Mouse (Mus musculus) megakaryocyte, embryonic 14.5 days (primary cell): Measurements from ENCODE around the gene Sac3d1. TPM values are rescaled to one million over a fixed set of nuclear protein-coding genes. Genes with fewer than 3 reads are reported as not detected.
A peak's percentile ranks its signal among the peaks of the same experiment; 100 is the strongest.
"Not testable (repeated sequence)": the region's sequence is repeated elsewhere in the genome, so short reads cannot be mapped to it uniquely, and the experiment has no call there.

ENCODE experiments used
- H3K27me3 ChIP-seq: replicated peaks from 2 replicates; pipeline ENCODE3; 2012; ENCODE audit warnings: inconsistent platforms
- H3K36me3 ChIP-seq: replicated peaks from 2 replicates; pipeline ENCODE3; 2012; ENCODE audit warnings: low read length, inconsistent platforms, mixed read lengths
- H3K4me1 ChIP-seq: 2 replicates; pipeline ENCODE4 v1.6.1; 2012; ENCODE audit warnings: inconsistent platforms
- H3K4me3 ChIP-seq: replicated peaks from 2 replicates; pipeline ENCODE3; 2012; ENCODE audit warnings: moderate library complexity, mild to moderate bottlenecking, inconsistent platforms
- H3K9me3 ChIP-seq: 2 replicates; pipeline ENCODE4 v1.6.1; 2012; ENCODE audit warnings: inconsistent platforms
- FLI1 ChIP-seq: IDR thresholded peaks from 2 replicates; pipeline ENCODE4 v1.6.1; 2012; ENCODE audit warnings: low read length, inconsistent platforms, mixed read lengths
- GATA1 ChIP-seq: IDR thresholded peaks from 3 replicates; pipeline ENCODE4 v1.6.1; 2012; ENCODE audit warnings: mixed read lengths, low read length, inconsistent platforms, borderline replicate concordance
- polyA plus RNA-seq: library from polyadenylated mRNA; stranded (reverse); fragments of >175 nt; gene quantifications from 2 replicates; pipeline ENCODE4 v1.2.3, GENCODE M21; 2012; ENCODE audit warnings: low replicate concordance; ENCODE audit not compliant: insufficient read depth

Gene Sac3d1
- polyA plus RNA-seq, 1 experiment, result 66.7 TPM

DNA sequence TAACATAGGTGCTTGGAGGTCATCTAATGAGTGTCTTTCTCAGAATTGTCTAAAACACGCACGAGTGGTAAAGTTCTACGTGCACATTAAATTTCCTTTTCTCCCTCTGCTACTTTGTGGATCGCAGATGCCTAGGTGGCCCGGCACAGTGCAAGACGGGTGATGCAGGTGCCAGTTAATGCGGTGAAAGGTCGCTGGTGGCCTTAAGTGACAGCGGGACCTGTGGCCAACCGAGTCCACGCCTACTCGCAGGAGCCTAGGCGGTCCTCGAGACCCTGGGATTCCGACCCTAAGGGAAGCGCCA, 21.9 kb upstream of the Sac3d1 start:
- H3K36me3 ChIP-seq, result peaks cover 32% of the 10 kb centered on the region
- H3K4me1 ChIP-seq, result peaks cover 32% of the 10 kb centered on the region
- no peaks in the 10 kb centered on the region for H3K9me3 ChIP-seq
- H3K27me3 ChIP-seq, result peaks cover 11% of the 10 kb centered on the region
- H3K4me3 ChIP-seq, result peak overlapping the region; percentile 100
- TF ChIP-seq FLI1, result no peak
- no peak for TF ChIP-seq GATA1

DNA sequence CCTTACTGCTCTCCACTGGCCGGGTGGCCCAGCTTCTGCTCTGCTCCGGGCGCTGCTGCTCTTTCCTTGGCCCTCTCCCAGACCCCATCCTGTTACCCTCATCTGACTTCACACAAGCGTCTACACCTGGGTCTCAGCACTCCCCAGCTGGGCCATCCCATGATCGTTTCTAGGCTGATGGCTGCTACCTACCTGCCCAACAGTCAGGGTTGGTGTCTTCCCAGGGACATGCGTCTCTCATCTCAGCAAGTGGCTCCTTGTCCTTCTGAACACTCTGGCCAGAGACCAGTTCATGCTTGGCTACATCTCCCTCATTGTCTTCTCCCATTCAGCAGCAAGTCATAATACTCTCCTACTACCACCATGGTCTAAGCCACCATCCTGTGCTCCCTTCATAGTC, 21.3 kb upstream of the Sac3d1 start:
- Histone ChIP-seq H3K27me3 (peaks cover 6% of the 10 kb centered on the region), H3K36me3 (peaks cover 38% of the 10 kb centered on the region), H3K4me1 (peaks cover 32% of the 10 kb centered on the region), H3K4me3 (peak overlapping the region; percentile 100), H3K9me3 (no peaks in the 10 kb centered on the region)
- TF ChIP-seq FLI1 (no peak), GATA1 (no peak)

DNA sequence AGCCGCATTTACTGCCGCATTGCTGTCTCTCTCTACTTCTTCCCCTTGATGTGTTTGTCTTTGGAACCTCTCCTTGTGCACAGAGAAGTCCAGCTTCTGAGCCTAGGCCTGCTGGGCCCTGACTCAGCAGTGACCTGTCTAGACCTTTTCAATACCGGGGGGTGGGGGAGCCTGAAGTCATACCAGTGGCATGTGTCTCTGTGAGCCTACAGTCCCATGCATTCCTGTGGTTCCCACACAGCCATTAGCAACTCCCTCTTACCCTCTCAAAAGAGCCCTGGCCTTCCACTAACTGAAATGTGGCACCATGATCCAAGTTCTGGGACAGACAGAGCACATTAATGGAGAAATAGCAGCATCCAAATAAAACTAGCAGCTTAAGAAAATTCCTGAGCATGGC, 17.9 kb upstream of the Sac3d1 start:
- no peak for TF ChIP-seq FLI1
- no peak for TF ChIP-seq GATA1
- Histone ChIP-seq H3K9me3 (no peaks in the 10 kb centered on the region), H3K4me3 (no peak overlapping the region), H3K4me1 (peaks cover 47% of the 10 kb centered on the region), H3K27me3 (no peaks in the 10 kb centered on the region), H3K36me3 (peaks cover 49% of the 10 kb centered on the region)

DNA sequence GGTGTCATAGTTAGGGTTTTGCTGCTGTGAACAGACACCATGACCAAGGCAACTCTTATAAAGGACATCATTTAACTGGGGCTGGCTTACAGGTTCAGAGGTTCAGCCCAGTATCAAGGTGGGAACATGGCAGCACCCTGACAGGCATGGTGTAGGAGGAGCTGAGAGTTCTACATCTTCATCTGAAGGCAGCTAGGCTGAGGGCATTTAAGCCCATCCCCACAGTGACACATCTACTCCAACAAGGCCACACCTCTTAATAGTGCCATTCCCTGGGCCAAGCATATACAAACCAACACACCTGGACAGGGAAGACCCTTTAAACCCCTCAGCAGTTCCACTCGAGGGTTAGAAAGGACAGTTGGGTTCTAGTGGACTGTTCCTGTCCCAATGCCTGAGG, 14.7 kb upstream of the Sac3d1 start:
- not testable (repeated sequence) for H3K4me3 ChIP-seq, H3K9me3 ChIP-seq, H3K27me3 ChIP-seq
- peaks cover 45% of the 10 kb centered on the region for H3K36me3 ChIP-seq
- H3K4me1 ChIP-seq, result peaks cover 33% of the 10 kb centered on the region

DNA sequence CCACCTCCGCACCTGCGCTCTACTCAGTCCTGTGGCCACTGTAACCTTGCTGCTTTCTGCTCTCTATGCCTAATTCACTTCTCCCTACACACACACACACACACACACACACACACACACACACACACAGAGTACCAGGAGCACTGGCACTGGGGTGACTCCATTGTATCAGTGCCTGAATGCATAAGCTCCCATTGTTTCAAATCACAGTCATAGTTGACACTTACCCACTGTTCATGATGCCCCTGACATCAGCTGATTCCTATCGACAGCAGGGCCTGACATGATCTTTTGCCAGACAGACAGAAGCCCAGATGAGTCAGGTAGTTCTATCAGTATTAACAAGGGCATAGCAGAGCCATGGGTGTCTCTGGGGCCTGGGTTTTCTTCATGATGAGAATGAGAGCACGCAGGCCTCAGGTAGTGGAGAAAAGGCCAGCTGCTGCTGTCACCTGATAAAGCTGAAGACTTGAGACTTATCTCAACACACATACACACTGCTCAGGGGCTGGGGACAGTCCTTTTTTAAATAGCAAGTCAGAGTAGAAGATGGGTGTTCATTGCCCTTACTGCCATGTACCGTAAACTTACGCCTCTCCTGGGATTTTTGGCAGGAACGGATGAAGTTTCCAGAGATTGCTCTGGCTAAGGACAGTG, 13.8 kb upstream of the Sac3d1 start:
- peaks cover 33% of the 10 kb centered on the region for H3K4me1 ChIP-seq
- H3K36me3 ChIP-seq, result peaks cover 37% of the 10 kb centered on the region
- no peaks in the 10 kb centered on the region for H3K27me3 ChIP-seq
- peak overlapping the region; percentile 20 for H3K4me3 ChIP-seq
- TF ChIP-seq GATA1 (no peak), FLI1 (no peak)
- H3K9me3 ChIP-seq, result no peaks in the 10 kb centered on the region

DNA sequence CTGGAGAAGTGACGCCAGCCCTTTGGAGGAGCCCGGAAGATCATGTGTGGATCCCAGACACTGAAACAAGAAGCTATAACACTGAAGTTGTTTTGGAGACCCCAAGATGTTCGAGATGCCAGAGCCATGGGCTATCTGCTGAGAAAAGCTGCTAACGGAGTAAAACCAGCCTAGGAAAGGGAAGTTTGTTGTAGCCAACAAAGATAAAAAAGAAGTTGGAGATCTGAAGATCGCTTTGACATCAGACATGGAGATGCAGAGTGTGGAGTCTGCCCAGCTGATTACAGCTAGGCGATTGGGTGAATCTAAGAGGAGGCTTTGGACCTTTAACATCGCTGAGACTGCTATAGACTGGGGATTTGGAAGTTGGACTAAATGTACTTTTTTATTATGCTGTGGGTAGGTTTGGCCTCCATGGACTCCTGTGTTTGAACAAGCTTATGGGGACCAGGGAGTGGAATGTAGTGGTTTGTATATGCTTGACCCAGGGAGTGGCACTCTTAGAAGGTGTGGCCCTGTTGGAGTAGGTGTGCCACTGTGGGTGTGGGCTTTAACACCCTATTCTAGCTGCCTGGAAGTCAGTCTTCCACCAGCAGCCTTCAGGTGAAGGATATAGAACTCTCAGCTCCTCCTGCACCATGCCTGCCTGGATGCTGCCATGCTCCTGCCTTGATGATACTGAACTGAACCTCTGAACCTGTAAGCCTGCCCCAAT, 12.1 kb upstream of the Sac3d1 start:
- not testable (repeated sequence) for H3K4me3 ChIP-seq, H3K27me3 ChIP-seq, H3K9me3 ChIP-seq
- Histone ChIP-seq H3K36me3 (peaks cover 19% of the 10 kb centered on the region), H3K4me1 (peaks cover 42% of the 10 kb centered on the region)

DNA sequence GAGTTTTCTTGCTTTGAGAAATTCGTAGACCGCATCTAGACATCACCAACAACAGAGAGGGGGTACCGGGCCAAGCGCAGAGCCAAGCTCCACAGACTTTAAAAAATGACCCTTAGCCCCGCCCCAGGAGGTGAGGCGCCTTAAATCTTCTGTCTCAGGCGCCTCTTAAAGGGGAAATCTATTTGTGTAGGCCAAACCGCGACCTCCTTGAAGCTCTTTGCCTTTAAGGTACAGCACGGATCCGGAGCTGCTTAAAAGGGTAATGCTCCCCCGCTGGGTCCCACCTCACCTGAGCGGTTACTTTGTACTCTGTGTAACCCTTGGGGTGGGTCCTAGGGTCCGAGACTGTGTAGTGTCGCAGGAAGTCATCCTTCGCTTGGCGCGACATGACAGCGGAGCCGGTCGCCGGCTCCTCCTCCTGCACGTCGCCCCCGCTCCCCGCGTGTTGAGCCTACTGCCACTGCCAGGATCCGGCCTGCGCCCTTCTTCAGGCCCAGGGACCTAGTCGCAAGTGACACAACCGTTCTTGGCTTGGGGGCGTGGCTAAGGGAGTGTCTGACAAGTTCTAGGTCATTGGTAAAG, 9.4 kb upstream of the Sac3d1 start, which contains the start of gene Snx15:
Snx15 (minus strand) TSS at position 545 of the 582 bp plus-strand sequence.
- Histone ChIP-seq H3K36me3 (peaks cover 11% of the 10 kb centered on the region), H3K27me3 (no peaks in the 10 kb centered on the region), H3K9me3 (no peaks in the 10 kb centered on the region), H3K4me1 (peaks cover 40% of the 10 kb centered on the region), H3K4me3 (peak within 1 kb of the TSS; percentile 95)
- no peak for TF ChIP-seq FLI1
- TF ChIP-seq GATA1, result no peak

DNA sequence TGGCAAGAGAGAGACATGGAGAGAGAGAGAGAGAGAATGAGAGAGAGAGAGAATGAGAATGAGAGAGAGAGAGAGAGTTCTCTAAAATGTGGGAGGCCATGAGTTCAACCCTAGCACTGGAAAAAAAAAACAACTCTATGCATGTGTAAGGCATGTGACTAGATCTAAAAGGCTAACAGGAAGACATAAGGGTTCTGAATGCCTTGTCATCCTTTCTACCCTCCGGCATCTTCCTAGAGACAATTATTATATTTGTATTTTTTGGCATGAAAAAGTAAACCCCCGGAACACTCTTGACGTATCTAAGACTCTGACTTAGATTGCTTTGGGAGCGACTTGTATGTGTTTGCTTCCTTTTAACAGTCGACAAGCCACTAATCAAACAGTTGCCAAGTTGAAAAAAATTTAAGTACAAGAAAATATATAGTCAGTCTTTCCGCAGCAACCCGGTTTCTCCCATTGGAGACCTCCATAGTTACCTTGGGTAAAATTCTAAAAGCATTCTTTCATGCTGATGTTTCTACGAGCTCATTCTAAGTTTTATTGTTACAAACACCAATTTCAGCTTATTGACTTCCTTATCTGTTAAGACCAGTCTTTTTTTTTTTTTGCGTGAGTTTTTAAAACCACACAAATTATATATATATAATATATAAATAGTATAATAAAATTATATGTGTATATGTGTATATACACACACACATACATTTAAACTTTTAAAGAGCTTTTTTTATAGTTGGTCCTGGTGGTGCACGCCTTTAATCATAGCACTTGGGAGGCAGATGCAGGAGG, 8.5 kb upstream of the Sac3d1 start:
- H3K4me1 ChIP-seq, result peaks cover 34% of the 10 kb centered on the region
- no peaks in the 10 kb centered on the region for H3K27me3 ChIP-seq
- TF ChIP-seq FLI1, result no peak
- TF ChIP-seq GATA1, result no peak
- H3K9me3 ChIP-seq, result no peaks in the 10 kb centered on the region
- peaks cover 18% of the 10 kb centered on the region for H3K36me3 ChIP-seq
- peak overlapping the region; percentile 95 for H3K4me3 ChIP-seq

DNA sequence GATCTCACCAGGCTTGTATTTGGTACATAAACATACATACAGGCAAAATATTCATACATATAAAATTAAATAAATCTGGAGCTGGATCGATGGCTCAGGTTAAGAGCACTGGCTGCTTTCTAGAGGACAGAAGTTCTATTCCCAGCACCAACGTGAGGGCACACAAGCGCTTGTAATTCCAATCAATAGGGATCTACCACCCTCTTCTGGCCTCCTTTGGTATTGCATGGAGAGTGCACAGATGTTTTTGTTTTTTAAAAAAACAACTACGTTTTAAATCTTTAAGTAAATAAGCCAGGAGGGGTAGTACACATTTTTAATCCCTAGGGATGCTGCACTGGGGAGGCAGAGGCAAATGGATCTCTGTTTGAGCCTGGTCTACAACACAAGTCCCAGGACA, 7.8 kb upstream of the Sac3d1 start:
- no peak for TF ChIP-seq FLI1
- TF ChIP-seq GATA1, result no peak
- Histone ChIP-seq H3K27me3 (no peaks in the 10 kb centered on the region), H3K4me3 (peak overlapping the region; percentile 74), H3K4me1 (peaks cover 30% of the 10 kb centered on the region), H3K9me3 (no peaks in the 10 kb centered on the region), H3K36me3 (peaks cover 25% of the 10 kb centered on the region)

DNA sequence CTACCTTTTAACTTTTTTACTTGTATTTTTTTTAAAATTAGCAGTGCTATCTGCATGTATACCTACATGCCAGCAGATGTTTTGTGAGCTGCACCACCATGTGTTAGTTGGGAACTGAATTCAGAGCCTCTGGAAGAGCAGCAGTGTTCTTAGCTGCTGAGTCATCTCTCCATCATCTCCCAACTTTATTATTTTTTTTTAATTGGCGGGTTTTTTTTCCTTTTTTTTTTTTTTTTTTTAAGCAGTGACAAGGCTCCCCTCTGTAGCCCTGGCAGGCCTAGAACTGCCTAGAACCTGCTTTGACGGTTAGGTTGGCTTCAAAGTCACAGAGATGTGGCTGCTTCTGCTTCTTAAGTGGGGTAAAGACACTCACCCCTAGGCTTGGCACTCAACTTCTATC, 6.4 kb upstream of the Sac3d1 start:
- TF ChIP-seq FLI1 (no peak), GATA1 (no peak)
- no peak overlapping the region for H3K4me3 ChIP-seq
- no peaks in the 10 kb centered on the region for H3K9me3 ChIP-seq
- peaks cover 35% of the 10 kb centered on the region for H3K4me1 ChIP-seq
- no peaks in the 10 kb centered on the region for H3K27me3 ChIP-seq
- H3K36me3 ChIP-seq, result peaks cover 39% of the 10 kb centered on the region
